Mouse (Mus musculus) heart, adult 2 months (tissue): Measurements from ENCODE around the gene Frmd5. TPM values are rescaled to one million over a fixed set of nuclear protein-coding genes. Genes with fewer than 3 reads are reported as not detected.

Source experiments
- DNase-seq, 2 experiments: peaks; one replicate each; pipeline ENCODE4 v3.0.0; 2021
- H3K27ac ChIP-seq: fragments of 200-600 bp; 2 replicates; pipeline ENCODE4 v1.8.1; 2022
- H3K27me3 ChIP-seq: fragments of 200-500 bp; 2 replicates; pipeline ENCODE4 v1.6.1; 2012; ENCODE audit warnings: mild to moderate bottlenecking, low read length, inconsistent platforms, mixed read lengths; ENCODE audit not compliant: control insufficient read depth, insufficient read depth
- H3K36me3 ChIP-seq: fragments of 200-500 bp; 2 replicates; pipeline ENCODE4 v1.6.1; 2012; ENCODE audit warnings: low read length, inconsistent platforms; ENCODE audit not compliant: control insufficient read depth, insufficient read depth
- H3K4me1 ChIP-seq: fragments of 200-500 bp; 2 replicates; pipeline ENCODE4 v1.6.1; 2011; ENCODE audit warnings: low read length; ENCODE audit not compliant: control insufficient read depth, insufficient read depth
- H3K4me3 ChIP-seq: fragments of 200-600 bp; 2 replicates; pipeline ENCODE4 v1.8.1; 2022
- H3K79me2 ChIP-seq: fragments of 200-500 bp; replicated peaks from 2 replicates; pipeline ENCODE4 v1.6.1; 2012; ENCODE audit warnings: mild to moderate bottlenecking, inconsistent platforms, low read length, moderate library complexity, mixed read lengths; ENCODE audit not compliant: control insufficient read depth, insufficient read depth
- H3K9ac ChIP-seq: fragments of 200-500 bp; 2 replicates; pipeline ENCODE4 v1.6.1; 2012; ENCODE audit warnings: low read depth, mild to moderate bottlenecking, control low read depth, inconsistent platforms, low read length, mixed read lengths
- CTCF ChIP-seq: fragments of 200-600 bp; IDR thresholded peaks from 2 replicates; pipeline ENCODE4 v1.8.1; 2022; ENCODE audit warnings: antibody characterized with exemption, mild to moderate bottlenecking, moderate library complexity
- EP300 ChIP-seq: fragments of 200-500 bp; IDR thresholded peaks from 2 replicates; pipeline ENCODE4 v1.6.1; 2011; ENCODE audit warnings: low read depth, low read length, control low read depth; ENCODE audit not compliant: insufficient read depth
- POLR2A ChIP-seq: fragments of 200-500 bp; IDR thresholded peaks from 2 replicates; pipeline ENCODE4 v1.6.1; 2011; ENCODE audit warnings: mild to moderate bottlenecking, low read depth, low read length, control low read depth; ENCODE audit not compliant: insufficient read depth
- WGBS: fragments of 180-500 bp; shearing (Covaris S2); methylation state at CpG from one replicate; pipeline ENCODE4 v1.1.7; 2018; 5-methylcytosine and 5-hydroxymethylcytosine counted together
- intact Hi-C: fragments of 180-260 bp; cut with DNase I; formaldehyde crosslinking; loops from one replicate; pipeline ENCODE4 v1.15.1; 2025
- polyA plus RNA-seq: library from polyadenylated mRNA; depleted of rRNA; stranded (reverse); fragments of >200 nt; gene quantifications from 2 replicates; pipeline ENCODE4 v1.2.3, GENCODE M21; 2012
- total RNA-seq, 2 experiments: library from RNA; stranded (reverse); gene quantifications; 2 replicates each; pipeline ENCODE4 v1.2.3; 2021

Gene Frmd5
- total and polyA plus RNA-seq, 3 experiments, result 124 to 245 (median 197) TPM

DNA sequence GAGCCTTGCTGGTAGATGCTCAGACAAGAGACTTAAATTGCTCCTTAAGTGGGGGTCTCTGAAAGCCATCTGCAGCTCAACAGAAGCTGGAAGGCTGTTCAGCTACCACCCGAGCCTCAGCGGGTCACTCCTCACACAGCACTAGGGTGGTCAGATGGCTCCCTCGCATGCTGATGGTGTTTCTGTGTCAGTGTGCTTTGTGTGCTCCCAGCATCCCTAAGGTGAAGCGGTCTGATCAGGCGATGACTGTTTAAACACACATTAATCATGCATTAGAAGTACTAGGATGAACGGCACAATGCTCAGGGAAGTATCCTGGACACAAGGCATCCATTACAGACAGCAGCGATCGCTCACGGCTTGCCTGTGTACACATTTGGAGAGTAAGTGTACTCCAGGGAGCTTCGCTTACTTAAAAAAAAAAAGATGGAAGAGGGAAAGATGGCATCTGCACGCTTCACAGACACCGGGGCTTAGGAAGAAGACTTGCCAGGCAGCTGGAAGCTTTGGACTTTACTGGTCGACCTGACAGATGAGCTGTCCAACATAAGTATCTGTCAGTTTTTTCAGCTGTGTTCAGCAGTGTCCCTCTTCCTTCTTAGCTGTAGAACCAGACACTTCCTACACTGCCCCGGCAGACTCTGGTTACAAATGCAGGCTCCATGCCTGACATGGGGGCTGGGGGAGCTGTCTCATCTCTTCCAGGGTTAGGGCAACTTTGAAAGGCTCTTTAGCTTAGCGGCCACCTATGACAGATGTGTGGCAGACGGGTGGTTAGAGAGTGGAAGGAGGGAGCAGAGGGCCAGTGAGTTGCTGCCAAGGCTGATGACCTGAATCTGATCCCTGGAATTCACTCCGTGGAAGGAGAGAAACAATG is 196.6 kb downstream of the Frmd5 start:
- intact Hi-C loops, result no loop called here
- no peaks in the 10 kb centered on the region for H3K27me3 ChIP-seq
- no peaks in the 10 kb centered on the region; the same call in 1 of the 2 replicates for H3K4me1 ChIP-seq
- TF ChIP-seq EP300 (no peak), CTCF (no peak), POLR2A (no peak)
- no peak for DNase-seq
- no peak overlapping the region for H3K27ac ChIP-seq
- H3K4me3 ChIP-seq, result no peak overlapping the region
- no peaks in the 10 kb centered on the region for H3K79me2 ChIP-seq
- no peaks in the 10 kb centered on the region for H3K36me3 ChIP-seq
- 57% methylated on average over 17 of the region's 17 CpGs for WGBS
- no peak overlapping the region for H3K9ac ChIP-seq

DNA sequence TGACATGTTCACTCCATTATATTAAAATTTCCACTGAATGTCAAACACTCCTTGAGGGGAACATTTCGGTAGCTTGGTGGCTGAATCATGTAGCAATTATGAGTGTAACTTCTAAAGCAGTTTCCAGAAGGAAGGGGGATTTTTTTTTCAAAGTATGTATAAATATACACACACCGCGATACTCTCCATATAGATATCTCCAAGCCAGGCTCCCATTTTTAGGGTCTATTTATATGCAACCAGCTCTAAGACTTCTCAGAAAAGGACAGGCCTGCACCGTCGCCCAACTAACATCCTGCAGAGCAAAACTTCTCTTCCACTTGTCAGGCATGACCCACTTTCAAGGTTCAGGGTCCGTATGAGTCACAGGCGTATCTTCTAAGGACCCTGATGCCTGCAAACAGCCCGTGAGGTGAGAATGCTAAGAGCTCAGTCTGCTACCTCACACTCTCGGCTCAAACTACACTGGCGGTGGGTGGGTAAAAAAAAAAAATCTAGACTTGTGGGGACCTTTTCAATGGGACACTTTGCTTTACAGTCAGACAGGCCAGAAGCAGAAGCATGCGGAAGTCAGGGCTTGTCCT is 197.7 kb downstream of the Frmd5 start:
- DNase-seq, result no peak
- intact Hi-C loops, result no loop called here
- no peak for TF ChIP-seq EP300
- TF ChIP-seq POLR2A, result no peak
- no peak for TF ChIP-seq CTCF
- no peak overlapping the region for H3K9ac ChIP-seq
- 89% methylated on average over 11 of the region's 11 CpGs for WGBS
- H3K4me1 ChIP-seq, result no peaks in the 10 kb centered on the region
- H3K36me3 ChIP-seq, result no peaks in the 10 kb centered on the region
- H3K27ac ChIP-seq, result no peak overlapping the region
- no peaks in the 10 kb centered on the region for H3K79me2 ChIP-seq
- no peaks in the 10 kb centered on the region for H3K27me3 ChIP-seq
- no peak overlapping the region for H3K4me3 ChIP-seq

DNA sequence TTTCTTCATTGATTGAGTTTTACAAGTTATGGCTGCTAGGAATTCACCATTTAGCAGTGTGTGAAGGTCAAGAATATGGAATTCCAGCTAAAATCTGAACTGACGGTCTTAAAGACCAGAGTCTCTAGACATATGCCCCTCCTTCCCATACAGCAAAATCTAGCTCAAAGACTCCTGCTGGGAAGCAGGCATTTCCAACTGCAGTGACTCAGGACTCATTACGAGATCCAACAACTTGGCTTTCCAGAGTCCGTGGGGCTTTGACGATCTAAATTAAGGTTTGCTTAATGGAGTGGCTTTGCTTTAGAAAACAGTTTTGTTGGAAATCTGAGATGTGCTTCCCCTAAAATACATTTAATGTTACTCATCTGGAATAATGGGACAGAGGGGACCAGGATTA is 204.5 kb downstream of the Frmd5 start:
- DNase-seq, result no peak
- TF ChIP-seq EP300, result no peak
- TF ChIP-seq CTCF, result no peak
- TF ChIP-seq POLR2A, result no peak
- 86% methylated on average over 4 of the region's 4 CpGs for WGBS
- intact Hi-C loops, result no loop called here
- Histone ChIP-seq H3K4me3 (no peak overlapping the region), H3K9ac (no peak overlapping the region), H3K36me3 (no peaks in the 10 kb centered on the region), H3K79me2 (no peaks in the 10 kb centered on the region), H3K27ac (no peak overlapping the region), H3K4me1 (no peaks in the 10 kb centered on the region), H3K27me3 (no peaks in the 10 kb centered on the region)

DNA sequence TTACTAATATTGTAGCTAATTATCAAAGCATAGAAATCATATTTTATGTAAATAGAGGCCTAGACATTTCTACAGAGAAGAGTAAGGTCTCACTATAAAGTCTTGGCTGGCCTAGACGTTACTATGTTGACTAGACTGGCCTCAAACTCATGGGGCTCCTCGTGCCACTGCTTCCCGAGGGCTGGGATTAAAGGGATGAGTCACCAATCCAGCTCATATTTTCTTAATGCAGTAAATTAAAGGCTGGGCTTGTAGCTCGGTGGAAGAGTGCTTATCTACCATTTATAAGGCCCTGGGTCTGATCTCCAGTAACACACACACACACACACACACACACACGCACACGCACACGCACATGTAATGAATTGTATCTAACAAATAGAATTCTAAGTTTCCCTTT is 205.3 kb downstream of the Frmd5 start:
- Histone ChIP-seq H3K4me1 (no peaks in the 10 kb centered on the region), H3K27me3 (no peaks in the 10 kb centered on the region), H3K9ac (no peak overlapping the region), H3K36me3 (no peaks in the 10 kb centered on the region), H3K27ac (no peak overlapping the region), H3K79me2 (no peaks in the 10 kb centered on the region), H3K4me3 (no peak overlapping the region)
- intact Hi-C loops, result no loop called here
- TF ChIP-seq POLR2A, result no peak
- no peak for TF ChIP-seq CTCF
- no peak for TF ChIP-seq EP300
- WGBS, result 71% methylated on average over 7 of the region's 7 CpGs
- DNase-seq, result no peak

DNA sequence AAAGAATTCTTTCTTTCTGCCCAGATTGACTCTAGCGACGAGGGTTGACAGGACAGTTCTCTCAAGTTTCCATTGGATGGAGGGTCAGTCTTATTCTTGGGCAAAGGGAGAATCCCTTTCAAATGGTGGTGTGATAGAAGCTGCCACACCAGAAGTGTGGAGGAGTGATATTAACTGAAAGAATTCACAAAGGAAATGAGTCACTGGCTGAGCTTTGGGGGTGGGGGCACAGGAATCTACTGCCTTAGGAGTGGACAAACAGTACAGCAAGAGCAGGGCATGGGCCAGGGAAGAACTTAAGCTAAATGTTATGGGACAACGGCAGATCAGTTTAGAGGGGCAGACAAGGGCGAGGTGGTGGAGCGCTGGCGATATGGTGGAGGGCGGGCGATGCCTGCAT is 206.2 kb downstream of the Frmd5 start:
- no peak overlapping the region for H3K9ac ChIP-seq
- H3K27me3 ChIP-seq, result no peaks in the 10 kb centered on the region
- no peaks in the 10 kb centered on the region for H3K36me3 ChIP-seq
- no peaks in the 10 kb centered on the region for H3K79me2 ChIP-seq
- no peak overlapping the region for H3K4me3 ChIP-seq
- 68% methylated on average over 8 of the region's 8 CpGs for WGBS
- no peak for TF ChIP-seq CTCF
- no peak for TF ChIP-seq POLR2A
- no peak for TF ChIP-seq EP300
- H3K4me1 ChIP-seq, result no peaks in the 10 kb centered on the region
- intact Hi-C loops, result no loop called here
- H3K27ac ChIP-seq, result no peak overlapping the region
- DNase-seq, result no peak

DNA sequence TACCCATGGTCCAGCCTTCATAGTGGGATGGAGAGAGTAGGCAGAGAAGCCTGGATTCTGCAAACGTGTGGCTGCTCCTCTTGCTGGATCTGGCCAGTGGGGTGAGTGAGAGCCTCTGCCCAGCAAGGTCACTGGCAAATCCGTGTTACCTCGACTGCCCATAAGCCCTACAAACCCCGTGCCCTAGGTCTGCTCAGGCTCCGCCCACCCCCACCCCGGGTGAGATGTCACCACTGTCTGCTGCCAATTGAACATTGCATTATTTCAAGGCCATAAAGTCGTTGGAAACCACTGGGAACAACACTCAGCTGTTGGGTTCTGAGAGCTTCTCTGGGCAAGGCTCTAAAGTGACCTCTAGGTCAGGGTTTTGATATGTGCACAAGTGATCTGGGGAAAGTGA is 208.6 kb downstream of the Frmd5 start:
- no peak for DNase-seq
- Histone ChIP-seq H3K27ac (no peak overlapping the region), H3K79me2 (no peaks in the 10 kb centered on the region), H3K9ac (no peak overlapping the region), H3K27me3 (no peaks in the 10 kb centered on the region), H3K36me3 (no peaks in the 10 kb centered on the region), H3K4me1 (peaks cover 10% of the 10 kb centered on the region), H3K4me3 (no peak overlapping the region)
- WGBS, result 79% methylated on average over 7 of the region's 7 CpGs
- intact Hi-C loops, result no loop called here
- TF ChIP-seq CTCF, result no peak
